Mouse (Mus musculus) spleen, postnatal 4 days (tissue): ENCODE measurements around the gene Inpp4a.

Experiments
- DNase-seq, 2 experiments: peaks; one replicate each; pipeline ENCODE4 v3.0.0; 2022; ENCODE audit warnings: low spot score in 2 of 2

Gene Inpp4a

DNA sequence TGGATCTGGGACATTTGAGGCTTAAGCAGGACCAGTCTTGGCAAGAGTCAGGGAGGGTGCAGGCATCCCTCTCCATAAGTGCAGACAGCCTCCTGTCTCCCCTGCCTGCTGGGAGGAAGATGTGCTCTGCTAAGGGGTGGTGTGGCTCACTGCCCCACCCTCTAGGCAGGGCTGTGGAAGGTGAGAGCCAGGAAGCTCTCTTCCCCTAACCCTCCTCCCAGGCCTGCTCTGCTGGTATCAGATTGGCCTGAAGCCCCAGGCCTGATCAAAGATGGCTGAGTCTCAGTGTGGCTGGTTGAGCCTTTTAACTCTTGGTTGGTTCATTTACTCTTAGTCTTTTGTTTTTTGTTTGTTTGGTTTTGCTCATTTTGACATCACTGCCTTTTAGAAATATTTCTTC lies 110.0 kb downstream of the Inpp4a start:
- DNase-seq = no peak

DNA sequence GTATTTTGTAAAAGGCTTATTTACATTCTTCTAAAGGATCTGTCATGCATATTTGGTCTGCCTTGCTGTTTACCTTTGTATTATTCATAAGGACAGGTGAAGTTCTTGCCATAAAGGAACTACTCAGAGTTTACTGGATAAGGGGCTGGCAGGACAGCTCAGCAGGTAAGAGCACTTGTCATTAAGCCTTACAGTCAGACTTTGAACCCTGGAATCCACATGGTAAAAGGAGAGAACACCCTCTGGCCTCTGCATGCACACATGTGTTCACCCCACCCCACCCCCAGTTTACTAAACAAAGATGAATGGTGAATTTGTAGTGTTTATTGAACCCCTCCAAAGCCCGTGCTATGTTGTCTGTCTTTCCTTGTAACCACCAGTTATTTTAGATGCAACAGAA lies 115.7 kb downstream of the Inpp4a start:
- DNase-seq = no peak

DNA sequence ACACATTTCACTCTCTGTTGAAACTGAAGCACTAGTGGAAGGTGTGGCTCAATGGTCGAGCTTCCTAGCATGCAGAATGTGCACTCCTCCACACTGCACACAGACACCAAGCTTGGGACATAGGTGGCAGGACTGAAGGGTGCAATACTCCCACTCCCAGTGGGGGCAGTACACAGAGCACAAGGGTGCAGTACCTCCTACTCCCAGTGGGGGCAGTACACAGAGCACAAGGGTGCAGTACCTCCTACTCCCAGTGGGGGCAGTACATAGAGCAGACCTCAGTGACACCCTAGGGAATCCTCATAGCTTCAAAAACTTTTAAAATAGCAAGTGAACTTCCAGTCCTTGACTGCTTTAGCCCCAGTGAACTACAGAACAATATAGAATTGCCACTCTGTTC lies 119.8 kb downstream of the Inpp4a start:
- DNase-seq = peak; percentile 77 to 91

DNA sequence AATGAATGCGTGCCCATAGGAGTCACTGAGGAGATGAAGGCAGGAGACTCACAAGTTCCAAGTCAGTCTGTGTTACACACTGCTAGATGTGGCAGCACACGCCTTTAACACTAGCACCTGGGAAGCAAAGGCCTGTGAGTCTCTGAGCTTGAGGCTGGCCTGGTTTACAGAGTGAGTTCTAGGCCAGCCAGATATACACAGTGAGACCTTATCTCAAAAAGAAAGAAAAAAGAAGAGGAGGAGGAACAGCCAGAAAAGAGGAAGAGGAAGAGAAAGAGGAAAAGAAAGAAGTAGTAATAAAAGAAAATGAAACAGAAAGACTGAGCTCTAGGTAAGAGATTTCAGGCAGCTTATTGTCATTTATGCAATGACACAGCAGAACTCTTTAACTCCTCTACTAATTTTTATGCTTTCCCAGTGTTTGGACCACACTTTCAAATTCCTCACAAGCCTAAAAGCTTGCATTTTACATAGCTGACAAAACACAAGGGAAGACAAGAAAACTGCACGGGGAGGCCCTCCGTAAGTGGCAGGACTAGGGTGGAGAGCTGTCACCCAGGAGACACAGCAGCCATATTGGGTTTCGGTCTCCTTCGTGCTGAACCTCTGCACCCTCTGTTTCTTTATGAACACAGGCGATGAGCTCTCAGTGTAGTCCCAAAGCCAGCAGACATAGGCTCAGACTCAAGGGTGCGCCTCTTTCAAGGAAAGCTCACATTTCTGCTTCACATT lies 127.6 kb downstream of the Inpp4a start:
- no peak for DNase-seq

DNA sequence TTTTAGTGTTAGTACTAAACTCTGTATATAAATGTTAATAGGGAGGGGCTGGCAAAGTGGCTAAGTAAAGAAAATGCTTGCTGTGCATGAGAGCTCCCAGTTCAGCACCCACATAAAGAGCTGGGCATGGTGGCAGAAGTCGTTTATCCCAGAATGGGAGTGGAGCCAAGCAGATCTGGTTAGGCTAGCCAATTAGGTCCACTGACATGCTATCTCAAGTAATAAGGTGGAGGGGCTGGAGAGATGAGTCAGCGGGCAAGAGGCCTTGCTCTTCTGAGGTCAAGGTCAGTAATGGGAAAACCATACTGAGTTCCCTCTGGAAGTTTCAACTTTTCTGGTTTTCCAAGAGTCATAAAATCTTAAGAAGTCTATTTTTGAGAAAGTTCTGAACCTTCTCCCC lies 129.2 kb downstream of the Inpp4a start:
- no peak for DNase-seq

DNA sequence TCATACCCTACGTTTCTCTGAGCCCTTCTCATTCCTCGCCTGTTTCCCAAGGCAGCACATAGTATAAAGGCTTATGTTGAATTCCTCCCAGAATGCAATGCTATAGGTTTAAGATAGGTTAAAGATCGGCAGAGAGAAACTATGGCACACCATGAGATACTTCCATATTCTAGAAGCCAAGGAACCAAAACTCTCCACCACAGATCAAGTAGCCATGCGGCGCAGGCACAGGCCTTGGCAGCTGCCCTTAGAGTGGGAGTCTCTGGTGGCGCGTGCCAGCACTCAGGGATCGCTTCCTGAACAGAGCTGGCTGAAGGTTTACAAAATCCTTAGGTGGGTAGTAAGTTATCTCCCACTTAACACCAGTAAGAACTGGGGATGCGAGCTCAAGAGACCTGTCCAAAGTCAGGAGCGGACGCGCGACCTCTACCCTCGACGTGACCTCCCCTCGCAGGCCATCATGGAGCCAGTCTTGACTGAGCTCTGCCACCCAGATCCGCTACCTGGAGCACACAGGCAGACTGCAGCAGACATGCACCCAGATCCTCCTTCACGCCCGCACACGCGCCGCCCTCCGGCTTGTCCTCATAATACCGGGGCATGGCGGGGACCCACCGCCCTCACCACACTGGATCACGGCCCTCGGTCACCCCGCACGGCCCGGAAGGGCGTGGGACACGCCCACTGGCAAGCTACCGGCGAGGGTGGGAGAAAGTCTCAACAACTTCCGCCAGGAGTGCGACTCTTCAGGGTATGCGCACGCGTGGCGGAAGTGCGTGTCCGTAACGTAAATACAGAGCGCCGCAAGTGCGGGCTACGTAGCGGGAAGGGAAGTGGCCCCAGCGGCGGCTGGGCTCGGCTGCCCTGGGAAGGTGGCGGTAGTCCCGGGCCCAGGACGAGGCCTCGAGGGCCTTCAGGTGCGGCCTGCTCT lies 130.0 kb downstream of the Inpp4a start, which contains the start of the genes Coa5 and Unc50:
Gene Coa5 (minus strand): TSS at position 738 of the 931 bp plus-strand sequence.
Gene Unc50 (plus strand): TSS at position 774 of the 931 bp plus-strand sequence.
- DNase-seq = peak; percentile 88 to 93

DNA sequence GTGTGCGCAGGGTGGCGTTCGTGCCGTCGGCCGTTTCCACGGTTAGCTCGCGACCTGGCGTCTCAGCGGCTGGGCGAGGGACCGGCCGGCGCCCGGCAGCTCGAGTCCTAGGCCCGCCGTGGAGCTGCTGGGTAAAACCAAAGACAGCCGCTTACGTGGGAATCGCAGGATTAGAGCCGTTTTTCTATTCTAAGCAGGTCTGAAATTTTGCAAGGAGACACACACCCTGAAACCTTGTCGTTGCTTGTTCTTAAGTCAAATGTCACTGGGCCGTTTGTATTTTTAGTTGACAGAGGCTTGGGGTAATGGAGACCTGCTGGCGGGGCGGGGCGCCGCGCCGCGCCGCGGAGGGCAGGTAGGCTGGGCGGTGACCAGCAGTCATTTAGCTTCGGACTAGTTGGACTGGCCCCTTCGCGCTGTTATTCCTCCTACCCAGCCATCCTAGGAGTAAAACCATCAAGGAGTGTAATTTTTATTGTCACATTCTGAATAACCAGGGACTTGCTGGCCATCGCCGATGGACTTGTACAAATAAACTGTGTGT lies 130.7 kb downstream of the Inpp4a start:
- peak; percentile 27 to 71 for DNase-seq

DNA sequence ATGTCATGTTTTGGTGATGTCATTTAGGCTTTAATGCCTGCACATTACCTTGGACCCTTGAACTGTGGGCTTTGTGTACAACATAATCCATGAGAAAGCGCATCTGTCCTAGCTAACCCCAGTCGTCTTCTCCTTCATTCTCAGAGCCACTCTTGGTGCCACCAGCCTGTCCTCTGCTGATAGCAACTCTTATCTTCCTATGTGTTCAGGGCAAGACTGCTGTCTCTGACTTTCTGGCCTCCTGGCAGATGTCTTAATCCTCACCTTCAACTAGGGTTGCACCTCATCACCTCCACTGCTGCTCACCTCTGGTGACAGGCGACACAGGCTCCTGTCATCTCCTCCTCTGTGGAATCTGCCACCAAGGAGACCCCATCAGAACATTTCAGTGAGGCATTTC lies 136.8 kb downstream of the Inpp4a start:
- no peak for DNase-seq

DNA sequence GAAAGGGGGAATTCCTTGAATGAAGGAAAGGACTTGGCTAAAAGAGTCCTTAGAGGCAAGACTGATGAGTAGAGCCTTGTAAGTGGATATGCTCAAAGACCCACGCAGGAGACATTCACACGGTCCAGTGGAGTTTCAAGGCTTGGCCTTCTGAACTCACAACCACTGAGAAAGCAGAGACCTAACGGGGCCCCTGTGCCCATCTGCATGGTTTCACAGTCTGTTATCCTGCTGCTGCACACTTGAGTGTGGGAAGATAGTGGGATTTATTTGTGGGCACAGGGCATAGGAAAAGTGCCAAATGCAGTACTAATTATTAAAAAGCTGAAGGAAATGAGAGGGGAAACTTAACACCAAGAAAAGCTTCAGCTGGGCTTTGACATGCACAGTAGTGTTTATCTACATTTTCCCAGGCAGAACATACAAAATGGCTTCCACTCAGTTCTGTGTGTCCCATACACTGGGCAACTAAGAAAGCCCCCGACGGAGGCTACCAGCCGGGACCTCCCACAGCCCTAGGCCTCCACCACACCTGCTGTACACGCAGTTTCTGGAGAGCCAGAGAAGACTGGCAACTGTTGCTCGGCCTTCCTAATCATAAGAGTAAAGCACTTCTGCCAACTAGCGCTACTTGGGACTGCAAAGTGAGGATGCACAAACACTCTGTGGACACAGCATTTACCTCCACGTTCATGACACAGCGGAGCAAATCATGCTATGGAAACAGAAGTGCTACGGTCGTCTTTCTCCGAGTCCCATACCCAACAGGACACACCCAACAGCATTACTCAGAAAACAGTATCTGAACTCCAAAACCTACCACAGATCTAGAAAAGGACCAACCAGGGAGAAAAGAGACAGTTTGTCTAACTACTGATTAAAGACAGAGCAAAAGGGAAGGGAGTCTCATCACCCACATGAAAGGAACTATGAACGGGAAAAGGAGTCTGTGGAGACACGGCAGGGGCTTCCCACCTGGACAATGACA lies 143.5 kb downstream of the Inpp4a start:
- DNase-seq = no peak

DNA sequence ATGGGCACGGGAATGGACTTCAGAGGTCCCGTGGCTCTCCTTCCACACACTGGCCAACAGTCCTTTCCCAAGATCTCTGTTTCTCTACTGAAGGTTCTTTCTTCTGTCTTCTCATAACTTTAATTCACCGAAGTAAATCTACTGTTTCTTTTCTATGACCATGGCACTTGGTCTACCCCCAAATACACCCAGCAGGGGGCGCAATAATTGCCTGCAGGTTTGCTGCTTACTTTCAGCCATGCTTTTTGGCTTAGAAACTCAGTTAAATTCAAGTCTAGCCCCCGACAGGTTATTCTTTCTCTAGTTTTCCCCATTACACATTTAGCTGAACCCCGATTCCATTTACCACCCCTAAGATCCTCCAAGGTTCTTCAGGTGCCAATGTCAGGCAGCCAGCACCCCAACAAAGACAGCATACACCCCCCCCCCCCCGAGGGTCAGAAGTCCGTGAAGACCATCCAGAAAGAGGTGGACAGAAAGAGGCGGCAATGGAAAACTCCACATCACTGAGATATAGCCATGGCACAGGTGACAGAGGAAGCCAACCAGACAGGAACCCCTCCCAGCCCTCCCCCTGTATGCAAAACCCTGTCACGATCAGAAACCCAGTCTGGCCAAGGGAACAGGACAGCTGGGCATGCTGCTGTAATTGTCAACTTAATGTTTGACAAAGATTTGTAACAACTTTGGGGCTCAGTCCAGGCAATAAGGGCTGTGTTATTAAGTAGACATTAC lies 148.9 kb downstream of the Inpp4a start:
- peak; percentile 66 to 89 for DNase-seq

DNA sequence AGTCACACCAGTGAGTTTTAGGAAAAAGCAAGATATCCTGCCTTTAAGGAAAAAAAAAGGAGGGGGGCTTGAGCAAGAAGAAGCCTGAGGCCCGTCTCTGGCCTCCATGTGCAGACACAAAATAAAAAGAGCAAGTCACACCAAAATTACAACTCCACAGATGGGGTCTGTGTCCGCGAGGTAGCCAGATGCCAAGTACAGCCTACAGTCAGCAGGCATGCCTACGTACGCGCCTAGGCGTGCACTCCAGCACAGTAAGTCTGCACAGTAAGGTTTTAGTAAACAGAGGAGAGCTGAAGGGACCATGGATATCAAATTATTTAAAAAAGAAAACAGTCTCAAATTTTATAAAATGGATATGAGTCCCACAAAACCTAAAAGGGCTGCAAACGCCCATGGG lies 151.6 kb downstream of the Inpp4a start:
- no peak for DNase-seq

DNA sequence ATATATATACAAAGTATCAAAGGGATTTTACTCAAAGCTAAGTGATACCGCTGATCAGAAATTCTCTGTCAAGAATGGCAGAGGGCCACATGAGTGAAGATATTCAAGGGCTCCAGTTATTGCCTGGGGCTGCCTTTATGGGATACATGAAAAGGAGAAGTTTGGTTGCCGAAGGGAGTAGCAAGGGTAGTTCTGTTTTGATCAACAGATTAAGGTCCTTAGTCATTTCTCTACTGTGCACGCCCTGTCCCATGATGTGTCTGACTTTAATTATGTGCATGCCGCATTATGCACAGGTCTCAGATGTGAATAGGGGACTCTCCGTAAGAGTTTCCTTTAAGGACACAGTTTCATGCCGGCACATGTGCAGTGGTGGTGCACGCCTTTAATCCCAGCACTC lies 157.9 kb downstream of the Inpp4a start:
- no peak for DNase-seq
